Mouse (Mus musculus): ENCODE results near the gene Hspbap1. TPM values are rescaled to one million over a fixed set of nuclear protein-coding genes. Genes with fewer than 3 reads are reported as not detected.

The Hspbap1 gene
- total and polyA plus RNA-seq, 3 experiments = 13.6 to 15.9 (median 15.3) TPM

GRCm38 (mm10) chr16:35739548-35739947, 30.6 kb upstream of the Hspbap1 start:
- in situ Hi-C loops (cut with MboI; ENCODE audit: low pct_ligation_motif_present, low pct_unique_long_range_greater_than_20kb, low sequenced_read_pairs) = loop anchor here (5.0 kb wide), 1 partner anchor 33 kb away; the partner anchor contains the start of gene Hspbap1
- peak; percentile 65 for DNase-seq (ENCODE audit: extremely low read depth)
- Histone ChIP-seq H3K9me3 (replicated peaks; ENCODE audit: low read length) (no peaks in the 10 kb centered on the region), H3K4me3 (replicated peaks in 1 of 3; ENCODE audit: low read depth in 2 of 3, low read length in 2 of 3, poor library complexity in 1 of 3) (no peak overlapping the region), H3K27me3 (replicated peaks) (no peaks in the 10 kb centered on the region), H3K4me1 (ENCODE audit: control insufficient read depth in 1 of 2, insufficient read depth in 2 of 2) (peaks cover 16 to 72% of the 10 kb centered on the region in 2 experiments), H3K36me3 (replicated peaks in 1 of 2; ENCODE audit: control insufficient read depth in 1 of 2, insufficient read depth in 1 of 2, low read length in 1 of 2) (peaks cover 0 to 18% of the 10 kb centered on the region in 2 experiments), H3K79me2 (replicated peaks; ENCODE audit: control insufficient read depth, extremely low read depth, insufficient read depth, poor library complexity, severe bottlenecking) (no peaks in the 10 kb centered on the region), H3K27ac (ENCODE audit: insufficient read depth, low read depth) (peak overlapping the region; percentile 7; the same call in 1 of the 2 replicates), H3K9ac (ENCODE audit: insufficient read depth, low read depth) (peak overlapping the region; percentile 10; the same call in 1 of the 2 replicates), H3K4me2 (ENCODE audit: insufficient read depth, low read depth, poor library complexity, severe bottlenecking) (peak overlapping the region; percentile 85)
- 0 out of 2 replicates have a peak, but pooled peaks have one; percentile 45 for TF ChIP-seq E2F4 (IDR thresholded peaks at IDR 0.05; ENCODE audit: insufficient replicate concordance, low read depth, low read length)
- TF ChIP-seq EP300 (IDR thresholded peaks at IDR 0.05; ENCODE audit: low read length) = peak; percentile 86
- no peak for TF ChIP-seq TCF12 (IDR thresholded peaks at IDR 0.05; ENCODE audit: low read depth, low read length)
- no peak for TF ChIP-seq USF1 (IDR thresholded peaks at IDR 0.05; ENCODE audit: low read depth, low read length)
- no peak for TF ChIP-seq KAT2A (IDR thresholded peaks at IDR 0.05; ENCODE audit: insufficient replicate concordance, low read length)
- TF ChIP-seq POLR2AphosphoS2 (IDR thresholded peaks at IDR 0.05; ENCODE audit: low read depth, low read length) = no peak
- TF ChIP-seq JUND (conservative IDR thresholded peaks at IDR 0.05; ENCODE audit: low read depth, low read length) = peak; percentile 37; the same call in 1 of the 2 replicates
- TF ChIP-seq MXI1 (IDR thresholded peaks at IDR 0.05; ENCODE audit: low read depth, low read length) = no peak
- TF ChIP-seq ETS1 (conservative IDR thresholded peaks at IDR 0.05; ENCODE audit: low read depth, low read length) = peak; percentile 52; the same call in 1 of the 2 replicates
- TF ChIP-seq NELFE (IDR thresholded peaks at IDR 0.05; ENCODE audit: low read depth, low read length) = peak; percentile 48; the same call in 1 of the 2 replicates
- TF ChIP-seq ZMIZ1 (IDR thresholded peaks at IDR 0.05; ENCODE audit: low read depth, low read length) = no peak
- TF ChIP-seq RCOR1 (conservative IDR thresholded peaks at IDR 0.05; ENCODE audit: low read depth, low read length) = no peak; the same call in 1 of the 2 replicates
- TF ChIP-seq NRF1 (IDR thresholded peaks at IDR 0.05; ENCODE audit: low read depth, low read length) = no peak
- TF ChIP-seq UBTF (IDR thresholded peaks at IDR 0.05; ENCODE audit: low read depth, low read length) = no peak
- TF ChIP-seq MAX (IDR thresholded peaks at IDR 0.05; ENCODE audit: low read length) = 0 out of 2 replicates have a peak, but pooled peaks have one; percentile 41
- TF ChIP-seq MYC (IDR thresholded peaks at IDR 0.05; ENCODE audit: low read depth, low read length) = peak; percentile 43; the same call in 1 of the 2 replicates
- peak; percentile 72 for TF ChIP-seq IRF4 (IDR thresholded peaks at IDR 0.05; ENCODE audit: low read depth, low read length)
- no peak for TF ChIP-seq MAFK (IDR thresholded peaks at IDR 0.05; ENCODE audit: insufficient replicate concordance, low read length)
- peak; percentile 62; the same call in 1 of the 2 replicates for TF ChIP-seq SIN3A (IDR thresholded peaks at IDR 0.05; ENCODE audit: low read length)
- 0 out of 2 replicates have a peak, but pooled peaks have one; percentile 46 for TF ChIP-seq CHD2 (IDR thresholded peaks at IDR 0.05; ENCODE audit: low read length)
- 0 out of 2 replicates have a peak, but pooled peaks have one; percentile 45 for TF ChIP-seq TBP (conservative IDR thresholded peaks at IDR 0.05; ENCODE audit: low read depth, low read length)
- 0 out of 2 replicates have a peak, but pooled peaks have one; percentile 16 for TF ChIP-seq CHD1 (IDR thresholded peaks at IDR 0.05; ENCODE audit: low read depth, low read length)
- no peak for TF ChIP-seq RAD21 (IDR thresholded peaks at IDR 0.05; ENCODE audit: low read depth, low read length)
- no peak for TF ChIP-seq PAX5 (IDR thresholded peaks at IDR 0.05; ENCODE audit: low read length)
- TF ChIP-seq ELF1 (IDR thresholded peaks at IDR 0.05; ENCODE audit: low read depth, low read length) = peak; percentile 47; the same call in 1 of the 2 replicates
- TF ChIP-seq MEF2A (IDR thresholded peaks at IDR 0.05; ENCODE audit: borderline replicate concordance, low read depth, low read length) = peak; percentile 95
- dilution Hi-C loops (cut with MboI; ENCODE audit: extremely low pct_ligation_motif_present, extremely low pct_unique_long_range_greater_than_20kb, low sequenced_read_pairs) = no loop called here

Data from CH12.LX (cell line).